Mouse (Mus musculus) testis, adult 2 months (tissue): ENCODE measurements around the gene Ilkap.

ENCODE experiments used
- CTCF ChIP-seq: fragments of 200-500 bp; IDR thresholded peaks from 2 replicates; pipeline ENCODE4 v1.5.1; 2012; ENCODE audit warnings: low read depth, mild to moderate bottlenecking, inconsistent platforms, low read length, moderate library complexity; ENCODE audit not compliant: control insufficient read depth, insufficient read depth, insufficient replicate concordance
- POLR2A ChIP-seq: fragments of 200-500 bp; IDR thresholded peaks from 2 replicates; pipeline ENCODE4 v1.6.1; 2012; ENCODE audit warnings: low read depth, mild to moderate bottlenecking, inconsistent platforms, low read length, moderate library complexity; ENCODE audit not compliant: control insufficient read depth

DNA sequence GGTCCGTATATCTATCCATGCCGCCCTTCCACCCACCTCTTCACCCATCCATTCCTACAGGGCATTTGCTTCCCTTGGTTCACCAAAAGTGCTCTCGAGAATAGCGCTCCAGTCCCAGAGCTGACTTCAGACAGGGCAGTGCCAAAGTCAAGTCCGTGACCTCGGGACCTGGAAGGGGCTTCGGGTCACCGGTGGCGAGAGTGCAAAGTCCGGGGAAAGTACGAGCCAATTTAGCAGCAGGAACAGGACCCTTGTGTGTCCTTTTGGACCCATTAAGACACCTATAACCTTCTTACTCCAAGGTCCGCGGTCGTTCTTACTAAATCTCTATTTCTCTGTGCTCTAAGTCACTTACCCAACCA lies 14.9 kb upstream of the Ilkap start:
- no peak for TF ChIP-seq CTCF
- TF ChIP-seq POLR2A: no peak
